Mouse (Mus musculus): ENCODE data around the gene Hivep3.

Gene Hivep3

DNA sequence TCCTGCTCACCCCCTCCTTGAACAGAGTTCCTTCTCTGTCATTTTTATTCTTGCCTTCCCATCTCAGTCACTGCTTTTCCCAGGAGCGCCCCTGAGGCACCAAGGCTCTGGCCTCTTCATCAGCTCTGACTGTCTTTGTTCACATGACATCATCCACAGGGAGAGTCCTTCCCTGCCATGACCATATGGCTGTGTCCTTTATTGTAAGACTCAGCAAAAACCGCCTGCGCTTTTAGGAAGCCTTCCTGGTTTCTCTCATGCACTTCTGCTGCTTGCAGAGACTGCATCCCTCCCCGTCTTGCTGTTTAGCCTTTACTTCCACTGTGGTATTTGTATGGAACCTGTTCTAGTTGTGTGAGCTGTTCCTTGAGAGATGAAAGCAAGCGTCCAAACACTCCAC, 216.6 kb downstream of the Hivep3 start:
- DNase-seq (ENCODE audit: low spot score), result no peak

DNA sequence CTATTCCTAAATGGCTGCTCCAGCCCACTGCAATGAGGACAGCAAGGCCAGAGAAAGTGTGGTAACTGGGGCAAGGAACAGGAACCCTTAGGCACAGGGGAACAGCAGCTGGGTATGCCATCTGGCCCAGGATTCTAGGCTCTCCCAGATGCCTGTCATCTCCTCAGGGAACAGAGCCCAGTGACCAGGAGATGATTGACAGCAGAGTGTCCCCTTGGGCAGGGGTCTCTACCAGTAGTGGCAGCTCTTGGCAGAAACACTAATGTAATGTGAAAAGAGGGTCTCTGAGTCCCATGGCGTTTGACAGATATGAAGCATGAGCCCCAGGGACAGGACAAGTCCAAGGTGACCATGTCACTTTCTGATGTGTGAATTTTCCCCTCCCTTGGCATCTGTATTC, 217.5 kb downstream of the Hivep3 start:
- DNase-seq (ENCODE audit: low spot score), result no peak

DNA sequence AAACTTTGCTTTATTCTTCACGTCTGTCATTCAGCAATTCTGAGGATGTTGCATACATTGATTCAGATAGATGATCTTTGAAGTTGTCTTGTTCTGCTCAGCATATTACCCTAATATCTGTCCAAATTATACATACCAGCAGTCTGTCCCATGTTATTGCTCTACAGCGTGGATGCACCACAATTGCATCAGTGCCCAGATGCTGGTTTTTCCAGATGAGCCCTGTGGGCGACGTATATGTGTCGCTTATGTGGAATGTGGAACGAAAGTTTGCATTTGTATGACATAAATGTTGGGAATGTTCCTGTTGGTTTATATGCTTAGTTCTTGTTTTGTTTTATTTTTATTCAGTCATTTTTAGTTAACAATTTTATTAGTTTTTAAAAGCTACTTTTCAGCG, 221.4 kb downstream of the Hivep3 start:
- DNase-seq (ENCODE audit: low spot score), result no peak

DNA sequence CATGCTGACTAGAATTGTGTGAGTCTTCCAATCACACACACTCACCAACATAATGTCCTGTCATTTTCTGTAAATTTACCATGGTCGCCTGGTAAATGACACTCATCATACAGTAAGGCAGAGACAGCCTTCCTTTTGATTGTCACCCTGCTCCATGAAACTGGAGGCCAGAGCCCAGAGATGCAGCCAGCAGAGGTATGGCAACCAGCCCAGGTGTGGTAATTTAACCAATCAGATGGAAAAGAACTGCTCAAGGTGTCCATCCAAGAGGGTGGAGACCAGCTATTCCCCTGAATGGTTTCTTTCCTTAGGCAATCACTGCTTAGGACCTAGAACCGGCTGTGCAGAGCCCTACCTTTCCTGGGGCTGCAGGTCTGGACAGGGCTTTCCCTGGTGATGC, 224.4 kb downstream of the Hivep3 start:
- DNase-seq (ENCODE audit: low spot score), result no peak

DNA sequence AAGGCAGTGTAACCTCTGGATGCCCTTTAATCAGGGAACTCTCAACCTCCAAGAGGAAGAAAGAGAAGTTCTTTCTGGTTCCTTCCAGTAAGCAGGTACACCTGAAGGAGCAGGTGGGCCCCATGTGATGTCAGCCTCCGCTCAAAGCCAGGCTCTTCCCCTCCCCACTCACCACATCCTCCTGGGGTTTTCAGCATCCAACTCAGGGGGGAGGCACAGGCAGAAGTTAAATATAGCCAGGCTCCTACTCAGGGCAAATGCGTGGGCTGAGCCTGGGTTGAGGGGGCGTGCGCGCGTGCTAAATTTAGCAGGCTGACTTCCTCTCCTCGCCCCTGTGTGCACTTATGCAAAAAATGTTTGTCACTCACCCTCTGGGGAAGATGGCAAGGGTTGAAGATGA, 225.7 kb downstream of the Hivep3 start:
- no peak for DNase-seq (ENCODE audit: low spot score)

DNA sequence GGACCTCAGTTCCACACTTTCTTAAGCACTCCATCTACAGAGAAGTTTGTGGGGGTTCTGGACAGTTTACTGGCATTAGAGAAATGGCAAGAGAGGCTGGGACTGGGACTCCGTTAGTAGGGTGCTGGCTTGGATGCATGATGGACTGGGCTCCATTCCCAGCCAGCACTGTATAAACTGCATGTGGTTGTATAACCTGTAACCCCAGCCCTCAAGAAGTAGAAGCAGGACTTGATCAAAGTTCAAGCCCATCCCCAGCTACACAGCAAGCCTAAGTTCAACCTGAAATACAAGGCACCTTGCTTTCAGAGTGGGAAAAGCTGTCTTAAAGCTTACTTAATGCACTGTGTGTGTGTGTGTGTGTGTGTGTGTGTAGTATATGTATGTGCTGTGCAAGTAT, 226.3 kb downstream of the Hivep3 start:
- no peak for DNase-seq (ENCODE audit: low spot score)

DNA sequence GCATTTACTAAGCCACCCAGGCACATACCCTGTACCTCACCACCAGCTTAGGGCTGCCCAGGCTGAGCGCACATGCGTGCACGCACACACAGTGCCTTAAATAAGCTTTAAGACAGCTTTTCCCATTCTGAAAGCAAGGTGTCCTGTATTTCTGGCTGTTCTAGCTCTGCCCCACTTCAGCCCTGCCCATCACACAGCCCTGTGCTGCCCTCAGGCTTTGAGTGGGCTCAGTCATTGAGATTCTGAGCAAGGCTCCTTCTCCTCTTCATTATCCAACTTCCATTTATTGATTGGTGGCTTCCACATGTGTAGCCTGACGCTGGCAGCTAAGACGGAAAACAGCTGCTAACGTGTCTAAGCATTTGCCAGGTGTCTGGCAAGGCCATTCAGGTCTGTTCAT, 226.9 kb downstream of the Hivep3 start:
- DNase-seq (ENCODE audit: low spot score), result no peak

DNA sequence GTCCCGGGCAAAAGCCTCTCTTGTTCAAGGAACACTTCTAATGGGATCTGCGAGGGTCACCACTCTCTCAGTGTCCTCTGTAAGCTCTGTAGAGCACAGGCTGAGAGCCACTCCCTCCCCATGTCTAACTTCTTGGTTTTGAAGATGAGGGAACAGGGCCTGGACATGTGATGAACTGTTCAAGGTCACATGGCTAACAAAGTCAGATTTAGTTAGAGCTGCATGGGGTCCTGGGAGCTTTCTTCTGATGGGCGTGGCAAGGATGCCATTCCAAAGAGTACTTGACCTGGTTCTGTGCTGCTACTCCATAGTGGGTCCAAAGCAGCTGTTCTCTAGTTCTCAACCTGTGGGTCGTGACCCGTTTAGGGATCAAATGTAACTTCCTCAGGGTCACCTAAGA, 227.6 kb downstream of the Hivep3 start:
- no peak for DNase-seq (ENCODE audit: low spot score)

DNA sequence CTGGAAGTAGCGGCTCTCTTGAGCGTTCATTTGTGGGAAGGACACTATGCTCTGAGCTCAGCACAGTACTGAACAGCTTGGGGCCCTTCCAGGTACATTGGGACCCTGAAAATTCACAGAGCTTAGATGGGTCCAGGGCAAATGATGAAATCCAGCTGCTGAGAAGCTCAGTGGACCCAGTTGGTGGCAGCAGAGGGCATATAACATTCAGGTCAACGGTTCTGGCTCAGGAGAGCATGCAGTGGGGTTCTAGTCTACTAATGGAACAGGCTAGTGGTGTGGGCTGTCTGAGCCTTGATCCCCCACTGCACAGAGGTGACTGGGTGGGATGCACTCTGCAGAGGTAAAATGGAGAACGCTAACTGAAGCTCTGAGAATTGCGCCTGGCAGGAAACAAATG, 228.5 kb downstream of the Hivep3 start:
- DNase-seq (ENCODE audit: low spot score), result no peak

DNA sequence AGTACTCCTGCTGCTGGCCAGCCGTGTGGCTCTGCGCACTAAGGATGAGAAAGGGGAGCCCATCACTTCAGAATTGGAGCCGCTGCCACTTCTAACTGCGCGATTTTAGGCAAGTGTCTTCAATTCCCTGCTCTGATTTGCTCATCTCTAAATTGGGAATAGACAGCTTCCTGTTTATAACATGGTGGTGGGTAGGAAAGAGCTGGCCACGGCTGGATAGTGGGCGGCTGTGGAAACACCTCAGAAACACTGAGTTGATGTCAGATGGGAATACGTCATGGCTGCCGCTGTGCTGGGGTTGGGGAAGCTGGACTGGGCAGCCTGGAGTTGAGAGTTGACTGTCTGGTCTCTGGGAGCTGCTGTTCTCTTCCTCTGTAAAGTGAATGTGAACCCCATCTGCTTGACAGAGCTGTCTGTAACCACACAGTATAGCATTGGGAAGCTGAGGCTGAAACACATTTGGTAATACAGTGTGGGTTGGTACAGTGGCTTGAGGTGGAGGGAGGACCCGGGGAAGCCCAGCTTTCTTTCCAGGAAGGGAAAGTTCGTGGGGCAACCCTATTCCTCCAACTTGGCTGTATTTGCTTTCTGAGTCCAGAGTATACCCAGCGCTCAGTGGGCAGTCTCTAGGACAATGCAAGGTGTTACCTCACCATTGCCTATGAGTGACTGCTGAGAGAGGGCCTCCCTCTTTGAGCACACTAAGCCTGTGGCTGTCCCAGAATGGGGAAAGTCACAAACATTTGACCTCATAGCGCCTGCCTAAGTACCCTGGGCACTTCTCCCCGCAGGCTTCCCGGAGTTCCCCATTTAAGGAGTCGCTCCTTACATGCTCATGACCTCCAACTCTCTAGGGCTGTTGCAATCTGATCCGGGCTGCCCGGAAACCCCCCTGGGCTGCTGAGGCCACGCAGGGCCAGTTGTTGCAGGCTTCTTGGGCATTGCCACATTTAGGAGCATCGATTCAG, 232.8 kb downstream of the Hivep3 start:
- no peak for DNase-seq (ENCODE audit: low spot score)

DNA sequence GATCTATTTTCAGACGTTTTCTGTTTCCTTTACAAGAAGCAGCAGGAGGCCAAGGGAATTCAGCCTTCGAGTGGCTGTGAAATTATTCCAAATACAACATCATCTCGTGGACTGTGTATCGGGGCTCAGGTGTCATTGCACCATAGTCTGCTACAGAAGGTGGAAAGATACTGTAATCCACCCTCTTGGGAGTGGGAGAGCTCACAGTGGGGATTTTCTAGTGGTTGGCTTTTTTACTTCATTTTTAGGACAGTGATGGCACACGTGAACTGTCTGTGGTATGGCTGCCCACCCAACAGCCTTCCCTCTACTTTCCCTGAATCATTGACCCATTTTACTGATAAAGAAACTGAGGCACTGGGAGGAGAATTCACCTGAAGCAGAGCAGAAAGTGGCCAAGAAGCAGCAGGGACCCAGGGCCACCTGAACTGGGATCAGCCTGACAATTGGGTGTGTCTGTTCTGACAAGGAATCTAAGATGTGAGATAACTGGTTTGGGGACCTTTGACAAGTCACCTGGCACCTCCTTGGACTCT, 233.6 kb downstream of the Hivep3 start:
- DNase-seq (ENCODE audit: low spot score), result no peak

DNA sequence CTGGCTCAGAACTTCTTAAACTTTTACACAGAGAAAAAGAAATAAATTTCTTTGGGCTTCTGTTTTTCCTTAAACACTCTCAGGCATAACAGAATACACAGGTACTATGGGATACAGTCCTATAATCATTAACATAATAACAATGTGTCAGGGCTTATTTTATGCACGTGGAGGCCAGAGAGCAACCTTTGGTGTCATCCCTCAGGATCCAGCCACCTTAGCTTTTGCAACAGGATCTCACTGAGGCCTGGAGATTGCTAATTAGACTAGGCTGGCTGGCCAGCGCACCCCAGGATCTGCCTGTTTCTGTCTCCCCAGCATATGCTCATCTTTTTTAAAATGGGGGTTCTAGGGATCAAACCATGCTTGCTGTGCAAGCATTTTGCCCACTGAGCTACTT, 234.1 kb downstream of the Hivep3 start:
- no peak for DNase-seq (ENCODE audit: low spot score)

DNA sequence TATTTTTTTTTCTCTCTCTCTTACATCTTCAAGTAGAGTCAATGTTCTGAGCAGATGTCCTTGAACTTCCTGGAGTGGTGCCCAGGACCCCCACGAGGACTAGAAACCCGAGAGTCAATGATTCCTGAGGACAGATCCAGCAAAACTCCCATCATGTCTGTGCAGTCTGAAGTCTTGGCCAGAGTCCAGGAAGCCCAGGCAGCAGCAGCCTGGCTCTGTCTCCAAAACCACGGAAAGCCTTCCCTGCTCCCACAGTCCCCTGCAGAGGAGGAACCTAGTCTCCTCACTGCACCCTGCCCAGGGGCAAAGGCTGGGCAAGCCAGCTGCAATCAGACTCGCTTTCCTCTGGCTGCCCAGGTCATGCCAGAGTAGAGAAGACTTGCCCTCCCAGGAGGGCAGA, 234.5 kb downstream of the Hivep3 start:
- no peak for DNase-seq (ENCODE audit: low spot score)

DNA sequence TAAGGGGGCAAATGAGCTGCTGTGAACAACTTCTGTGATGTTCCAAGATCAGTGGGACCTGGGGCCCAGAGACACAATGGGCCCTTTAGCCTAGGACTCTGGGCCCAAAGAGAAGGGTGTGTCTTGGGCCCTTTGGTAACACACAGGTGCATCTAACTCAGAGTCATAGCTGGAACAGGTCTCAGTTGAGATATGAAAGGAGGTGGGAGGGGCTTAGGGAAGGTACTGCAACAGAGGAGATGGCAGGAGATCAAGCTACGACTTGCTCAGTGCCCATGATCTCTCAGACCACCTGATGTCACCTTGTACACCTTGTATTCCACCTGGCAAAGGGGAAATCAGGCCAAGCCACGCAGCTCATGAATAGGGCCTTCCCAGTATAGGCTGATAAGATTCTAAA, 235.3 kb downstream of the Hivep3 start:
- DNase-seq (ENCODE audit: low spot score), result no peak

DNA sequence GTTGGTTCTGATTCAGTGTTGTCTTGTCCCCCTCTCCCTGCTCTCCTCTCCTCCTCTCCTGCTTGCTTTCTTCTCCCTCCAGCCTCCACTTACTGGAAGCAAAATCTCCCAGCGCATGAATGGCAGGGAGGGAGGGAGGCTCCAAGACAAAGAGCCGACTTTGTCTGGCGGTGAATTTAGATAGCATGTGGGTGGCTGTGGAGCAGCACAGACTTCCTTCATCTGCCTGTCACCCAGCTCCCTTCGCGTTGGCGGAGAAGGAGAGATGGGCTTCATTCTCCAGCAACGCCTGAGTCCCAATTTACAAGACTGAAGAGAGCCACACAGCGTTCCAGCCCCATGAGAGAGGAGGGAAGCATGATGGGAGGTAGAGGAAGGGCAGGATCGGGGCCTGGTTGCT, 236.6 kb downstream of the Hivep3 start:
- no peak for DNase-seq (ENCODE audit: low spot score)

DNA sequence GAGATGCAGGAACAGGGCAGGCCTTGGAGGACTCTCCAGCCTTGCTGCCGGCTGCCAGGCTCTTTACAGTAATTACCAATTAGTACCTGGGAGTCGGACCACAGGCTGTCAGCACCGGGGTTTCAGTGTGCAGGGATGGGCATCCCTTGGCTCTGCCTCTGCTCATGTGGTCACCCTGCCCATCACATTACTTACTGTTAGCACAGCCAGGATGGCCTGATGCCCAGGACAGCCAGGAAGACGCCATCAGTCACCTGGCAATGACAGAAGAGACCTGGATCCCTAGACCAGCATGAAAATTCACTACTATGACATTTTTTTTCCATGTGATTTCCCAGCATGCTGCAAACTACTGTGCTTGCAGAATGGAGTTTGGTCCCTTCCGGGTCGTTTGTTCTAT, 238.8 kb downstream of the Hivep3 start:
- DNase-seq (ENCODE audit: low spot score), result no peak

DNA sequence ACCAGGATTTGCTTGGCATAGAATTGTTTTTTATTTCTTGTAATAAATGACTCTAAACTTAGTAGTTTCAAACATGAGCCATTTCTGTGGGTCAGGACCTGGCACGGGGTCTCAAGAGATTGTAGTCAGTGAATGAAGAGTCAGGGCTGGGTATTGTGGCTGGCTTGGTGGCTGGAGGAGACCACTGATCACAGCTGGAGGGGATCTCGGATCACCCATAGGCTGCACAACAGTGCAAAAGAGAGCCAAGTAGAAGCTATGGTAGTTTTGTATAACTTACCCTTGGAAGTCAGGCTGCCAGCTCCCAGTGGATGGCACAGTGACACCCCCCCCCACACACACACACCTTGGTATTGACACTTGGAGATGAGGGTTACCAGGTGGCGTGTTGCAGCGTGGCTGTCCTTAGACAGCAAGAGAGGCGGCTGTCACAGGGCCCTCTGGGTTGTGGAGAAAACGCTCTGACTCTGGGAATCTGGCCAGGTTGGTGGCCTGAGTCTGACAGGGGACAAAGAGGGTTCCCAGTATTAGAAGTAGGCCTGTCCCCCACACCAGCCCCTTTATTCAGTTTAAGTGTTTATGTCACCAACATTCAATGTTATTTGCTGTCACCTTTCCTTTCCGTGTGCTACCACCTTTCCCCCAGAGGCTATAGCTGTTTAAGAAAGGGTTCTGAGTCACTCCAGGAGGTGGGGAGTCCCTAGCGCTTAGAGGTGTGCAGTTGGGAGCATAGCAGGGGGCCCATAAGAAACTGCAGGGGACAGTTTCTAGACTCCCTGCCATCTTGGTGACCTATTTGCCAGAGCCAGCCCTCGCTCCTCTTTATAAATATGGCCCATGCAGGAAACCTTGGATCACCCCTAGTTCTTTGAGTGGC, 240.4 kb downstream of the Hivep3 start:
- no peak for DNase-seq (ENCODE audit: low spot score)

DNA sequence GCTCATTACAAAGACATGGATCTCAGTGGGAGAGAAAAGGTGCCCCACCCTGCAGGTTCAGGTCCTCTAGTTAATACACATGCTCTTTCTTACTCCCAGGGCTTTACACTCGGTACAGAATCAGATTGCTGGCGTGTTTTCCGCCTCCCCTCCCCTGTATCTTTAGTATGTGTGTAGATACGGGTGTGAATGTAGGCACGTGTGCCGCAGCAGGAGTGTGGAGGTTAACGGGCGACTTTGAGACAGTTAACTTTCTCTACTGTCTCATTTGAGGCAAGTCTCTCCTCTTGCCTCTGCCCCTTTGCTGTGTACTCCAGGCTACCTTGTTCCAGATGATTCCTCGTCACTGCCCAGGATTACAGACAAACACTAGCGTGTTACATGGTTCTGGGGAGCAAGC, 241.7 kb downstream of the Hivep3 start:
- no peak for DNase-seq (ENCODE audit: low spot score)

DNA sequence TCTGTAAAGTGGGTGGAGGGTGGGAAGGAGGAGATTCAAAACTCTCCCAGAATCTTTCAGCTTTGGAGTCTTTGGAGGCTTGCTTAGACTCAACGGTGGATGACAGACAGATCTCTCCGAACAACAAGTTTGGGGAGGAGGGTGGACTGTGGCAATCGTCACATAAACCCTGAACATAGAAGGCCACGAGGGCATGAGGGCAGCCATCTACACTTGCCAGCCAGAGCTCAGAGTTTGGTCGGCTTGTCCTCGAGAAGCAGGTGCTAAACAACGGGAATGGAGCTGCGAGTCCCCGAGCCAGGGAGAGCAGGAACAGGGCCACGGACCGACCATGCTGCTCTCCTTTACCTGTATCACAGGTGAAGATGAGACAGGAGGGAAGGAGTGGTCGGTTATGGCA, 242.2 kb downstream of the Hivep3 start:
- no peak for DNase-seq (ENCODE audit: low spot score)

DNA sequence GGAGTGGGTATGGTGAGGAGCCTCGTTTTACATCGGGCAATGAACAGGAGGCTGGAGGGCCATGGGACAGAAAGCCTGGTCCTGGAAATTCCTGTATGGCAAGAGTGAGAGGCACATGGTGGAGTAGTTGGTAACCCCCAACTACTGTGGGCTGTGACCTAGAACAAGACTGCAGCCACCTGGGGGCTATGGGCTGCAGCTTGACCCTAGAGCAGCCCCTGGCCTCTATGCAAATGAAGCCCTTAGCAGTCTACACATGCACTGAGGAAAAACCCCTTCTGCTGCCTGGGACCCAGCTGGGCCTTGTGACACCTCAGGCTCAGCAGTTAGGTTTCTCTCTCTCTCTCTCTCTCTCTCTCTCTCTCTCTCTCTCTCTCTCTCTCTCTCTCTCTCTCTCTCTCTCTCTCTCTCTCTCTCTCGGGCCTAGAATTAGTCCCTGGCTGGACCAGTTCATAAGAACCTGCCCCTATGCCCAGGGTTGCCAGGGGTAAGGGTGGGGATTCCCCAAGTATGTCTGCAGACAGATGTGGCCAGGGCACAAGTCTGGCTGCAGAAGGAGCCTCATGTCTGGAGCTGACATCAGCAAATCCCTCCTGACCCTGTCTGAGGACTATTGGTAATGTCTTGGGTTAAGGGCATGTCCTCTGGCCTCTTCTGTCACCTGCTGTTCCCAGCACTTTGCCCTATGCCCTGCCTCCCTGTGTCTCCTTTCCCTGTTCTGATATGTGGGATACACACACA, 243.0 kb downstream of the Hivep3 start:
- DNase-seq (ENCODE audit: low spot score), result no peak

DNA sequence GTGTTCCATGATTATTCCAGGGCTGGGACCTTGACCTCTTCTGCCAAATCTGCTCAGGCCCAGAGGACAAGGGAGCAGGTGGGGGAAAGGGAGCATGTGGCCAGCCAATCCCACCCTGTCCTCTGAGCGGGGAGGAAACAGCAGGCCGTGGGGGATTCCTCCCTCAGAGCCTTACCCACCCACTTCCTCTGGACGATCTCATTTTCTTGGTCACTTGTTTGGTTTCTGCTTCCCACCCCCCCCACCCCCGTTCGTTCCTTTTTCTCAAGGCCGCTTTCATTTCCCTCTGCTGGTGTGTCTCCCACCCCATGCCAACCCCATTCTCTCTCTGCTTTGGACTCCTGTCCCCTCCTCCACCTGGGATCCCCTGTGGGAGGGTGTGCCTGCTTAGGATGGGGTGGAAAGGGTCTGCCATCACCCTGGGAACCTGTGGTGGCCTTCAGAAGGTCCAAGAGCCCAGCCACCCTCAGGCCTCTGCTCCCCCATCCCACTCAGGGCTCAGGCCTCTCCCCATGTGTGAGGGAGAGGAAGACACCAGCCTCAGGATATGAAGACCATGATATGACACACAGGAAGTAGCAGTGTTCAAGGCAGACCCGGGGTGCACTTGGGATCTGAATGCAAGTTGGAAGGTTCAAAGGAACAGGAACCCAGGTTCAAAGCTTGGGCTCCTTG, 244.4 kb downstream of the Hivep3 start:
- DNase-seq (ENCODE audit: low spot score), result no peak

Data from urinary bladder, postnatal 10 days (tissue).